Mouse (Mus musculus): ENCODE results near the gene Olfr1392. TPM values are rescaled to one million over a fixed set of nuclear protein-coding genes. Genes with fewer than 3 reads are reported as not detected.
"Not testable (repeated sequence)": the region's sequence is repeated elsewhere in the genome, so short reads cannot be mapped to it uniquely, and the experiment has no call there.

Olfr1392 gene
- 0.10 and 0.11 TPM in 2 replicates for polyA plus RNA-seq (2015; fragmentation: Nextera tagmentation; extraction: Ambion mirVana)

DNA sequence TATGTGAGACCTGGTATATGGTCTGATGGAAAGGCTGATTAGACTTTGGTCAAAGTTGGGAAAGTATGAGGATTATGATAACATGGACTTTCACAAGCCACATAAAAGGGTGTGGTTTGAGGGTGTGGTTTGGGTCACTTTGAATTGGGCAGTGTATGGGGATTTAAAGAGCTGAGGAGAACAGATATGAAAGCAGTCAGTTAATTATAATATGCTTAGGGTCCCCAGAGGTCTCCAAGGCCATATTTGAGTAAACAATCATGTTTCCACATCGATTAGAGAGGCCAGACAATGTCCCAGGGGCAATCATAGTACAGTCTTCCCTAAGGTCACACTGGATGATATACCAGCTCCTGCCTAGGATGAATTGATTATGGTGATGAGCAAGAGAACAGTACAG, at the start of gene Olfr1392:
TSS of gene Olfr1392 (plus strand) at position 301 of the 400 bp plus-strand sequence.
- not testable (repeated sequence) for H3K4me2 ChIP-seq; H3K9ac ChIP-seq; H3K36me3 ChIP-seq; H3K4me1 ChIP-seq; H3K9me3 ChIP-seq; ATAC-seq (ENCODE audit: insufficient number of reproducible peaks, low FRiP score, low TSS enrichment, low read depth); H3K27me3 ChIP-seq; H3K27ac ChIP-seq; H3K4me3 ChIP-seq
- 36% methylated on average over 1 of the region's 1 CpGs for WGBS

DNA sequence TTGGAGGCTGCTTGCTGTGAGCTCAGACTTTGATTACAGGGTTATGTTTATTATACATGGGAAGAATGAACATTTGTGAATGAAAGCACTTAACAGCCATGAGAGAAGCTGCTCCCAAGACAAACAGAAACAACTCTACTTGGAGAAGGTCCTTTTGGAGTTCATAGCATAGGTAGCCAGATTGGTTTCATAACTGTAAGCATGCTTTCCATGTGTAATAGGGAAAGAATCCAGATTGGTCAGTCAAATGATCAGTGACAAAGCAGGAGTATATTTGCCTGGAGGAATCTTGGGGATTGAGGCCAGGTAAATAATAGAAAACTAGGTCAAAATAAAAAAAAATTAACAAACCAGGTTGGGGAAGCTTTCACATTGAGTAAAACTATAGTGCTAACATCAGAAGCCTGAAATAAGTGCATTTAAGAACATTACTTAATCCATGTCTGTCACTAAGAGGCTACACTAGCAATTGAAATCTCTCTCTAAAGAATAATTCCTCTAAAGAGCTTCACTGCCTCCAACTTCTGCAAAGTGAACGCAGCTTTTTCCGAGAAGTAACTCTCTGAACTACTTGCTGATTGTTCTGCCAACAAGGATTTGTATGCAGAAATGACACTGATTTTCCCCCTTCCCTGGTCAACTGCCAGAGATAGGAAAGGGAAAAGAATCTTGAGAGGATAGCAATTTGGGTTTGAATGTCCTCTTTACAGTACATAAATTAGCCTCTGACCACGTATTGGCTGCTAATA, 49.4 kb upstream of the Olfr1392 start:
- 65% methylated on average over 3 of the region's 3 CpGs for WGBS
- Histone ChIP-seq H3K9me3 (no peaks in the 10 kb centered on the region), H3K27ac (no peak overlapping the region), H3K4me2 (no peak overlapping the region), H3K36me3 (no peaks in the 10 kb centered on the region), H3K27me3 (no peaks in the 10 kb centered on the region), H3K4me1 (no peaks in the 10 kb centered on the region), H3K4me3 (no peak overlapping the region), H3K9ac (no peak overlapping the region)
- ATAC-seq (ENCODE audit: insufficient number of reproducible peaks, low FRiP score, low TSS enrichment, low read depth): no peak

- H3K36me3 ChIP-seq: no peaks in the 10 kb centered on the region
- no peak overlapping the region for H3K27ac ChIP-seq
- H3K9me3 ChIP-seq: no peaks in the 10 kb centered on the region
- no peak overlapping the region for H3K4me3 ChIP-seq
- no peaks in the 10 kb centered on the region for H3K4me1 ChIP-seq
- 55% methylated on average over 1 of the region's 1 CpGs for WGBS
- ATAC-seq (ENCODE audit: insufficient number of reproducible peaks, low FRiP score, low TSS enrichment, low read depth): no peak
- H3K9ac ChIP-seq: no peak overlapping the region
- no peak overlapping the region for H3K4me2 ChIP-seq
- H3K27me3 ChIP-seq: no peaks in the 10 kb centered on the region
Measured at GRCm38 (mm10) chr11:49236891-49237290, 48.2 kb upstream of the Olfr1392 start.

GRCm38 (mm10) chr11:49237532-49237931, 47.5 kb upstream of the Olfr1392 start:
- WGBS: 58% methylated on average over 2 of the region's 2 CpGs
- no peak overlapping the region for H3K9ac ChIP-seq
- no peaks in the 10 kb centered on the region for H3K27me3 ChIP-seq
- no peak for ATAC-seq (ENCODE audit: insufficient number of reproducible peaks, low FRiP score, low TSS enrichment, low read depth)
- no peaks in the 10 kb centered on the region for H3K4me1 ChIP-seq
- no peaks in the 10 kb centered on the region for H3K9me3 ChIP-seq
- H3K4me3 ChIP-seq: no peak overlapping the region
- no peaks in the 10 kb centered on the region for H3K36me3 ChIP-seq
- H3K27ac ChIP-seq: no peak overlapping the region
- H3K4me2 ChIP-seq: no peak overlapping the region

DNA sequence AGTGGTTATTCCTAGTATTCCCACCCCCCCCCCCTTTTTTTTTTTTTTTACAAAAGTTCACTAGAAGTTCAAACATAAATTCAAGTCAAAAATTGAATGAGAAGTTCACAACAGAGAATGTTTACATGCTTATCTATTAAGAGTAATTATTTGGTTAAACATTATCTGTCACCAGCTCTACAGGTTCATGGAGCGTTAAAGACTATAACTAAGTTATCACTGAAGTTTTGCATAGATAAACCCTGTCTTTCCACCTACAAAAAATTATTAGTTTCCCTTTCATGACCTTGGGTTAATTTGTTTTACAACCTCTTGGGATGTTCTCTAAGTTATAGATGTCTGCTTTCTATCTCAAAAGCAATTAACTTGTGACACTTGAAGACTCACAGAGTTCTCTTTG, 44.8 kb upstream of the Olfr1392 start:
- no peak overlapping the region for H3K4me2 ChIP-seq
- no peak overlapping the region for H3K9ac ChIP-seq
- no peaks in the 10 kb centered on the region for H3K9me3 ChIP-seq
- no peaks in the 10 kb centered on the region for H3K36me3 ChIP-seq
- peaks cover 14% of the 10 kb centered on the region for H3K4me1 ChIP-seq
- no peaks in the 10 kb centered on the region for H3K27me3 ChIP-seq
- ATAC-seq (ENCODE audit: insufficient number of reproducible peaks, low FRiP score, low TSS enrichment, low read depth): no peak
- no peak overlapping the region for H3K4me3 ChIP-seq
- no peak overlapping the region for H3K27ac ChIP-seq
- 81% methylated on average over 1 of the region's 1 CpGs for WGBS

- peaks cover 19% of the 10 kb centered on the region for H3K4me1 ChIP-seq
- H3K4me2 ChIP-seq: no peak overlapping the region
- no peak for ATAC-seq (ENCODE audit: insufficient number of reproducible peaks, low FRiP score, low TSS enrichment, low read depth)
- no peaks in the 10 kb centered on the region for H3K27me3 ChIP-seq
- no peak overlapping the region for H3K27ac ChIP-seq
- 80% methylated on average over 4 of the region's 4 CpGs for WGBS
- H3K4me3 ChIP-seq: no peak overlapping the region
- H3K36me3 ChIP-seq: no peaks in the 10 kb centered on the region
- H3K9ac ChIP-seq: no peak overlapping the region
- no peaks in the 10 kb centered on the region for H3K9me3 ChIP-seq
Measured at GRCm38 (mm10) chr11:49240874-49241273, 44.2 kb upstream of the Olfr1392 start.

- WGBS: 30% methylated on average over 1 of the region's 1 CpGs
- no peaks in the 10 kb centered on the region for H3K36me3 ChIP-seq
- H3K9ac ChIP-seq: no peak overlapping the region
- no peak overlapping the region for H3K27ac ChIP-seq
- peaks cover 23% of the 10 kb centered on the region for H3K4me1 ChIP-seq
- no peaks in the 10 kb centered on the region for H3K9me3 ChIP-seq
- no peak overlapping the region for H3K4me2 ChIP-seq
- H3K27me3 ChIP-seq: no peaks in the 10 kb centered on the region
- H3K4me3 ChIP-seq: no peak overlapping the region
- no peak for ATAC-seq (ENCODE audit: insufficient number of reproducible peaks, low FRiP score, low TSS enrichment, low read depth)
Measured at GRCm38 (mm10) chr11:49241471-49241870, 43.6 kb upstream of the Olfr1392 start.

DNA sequence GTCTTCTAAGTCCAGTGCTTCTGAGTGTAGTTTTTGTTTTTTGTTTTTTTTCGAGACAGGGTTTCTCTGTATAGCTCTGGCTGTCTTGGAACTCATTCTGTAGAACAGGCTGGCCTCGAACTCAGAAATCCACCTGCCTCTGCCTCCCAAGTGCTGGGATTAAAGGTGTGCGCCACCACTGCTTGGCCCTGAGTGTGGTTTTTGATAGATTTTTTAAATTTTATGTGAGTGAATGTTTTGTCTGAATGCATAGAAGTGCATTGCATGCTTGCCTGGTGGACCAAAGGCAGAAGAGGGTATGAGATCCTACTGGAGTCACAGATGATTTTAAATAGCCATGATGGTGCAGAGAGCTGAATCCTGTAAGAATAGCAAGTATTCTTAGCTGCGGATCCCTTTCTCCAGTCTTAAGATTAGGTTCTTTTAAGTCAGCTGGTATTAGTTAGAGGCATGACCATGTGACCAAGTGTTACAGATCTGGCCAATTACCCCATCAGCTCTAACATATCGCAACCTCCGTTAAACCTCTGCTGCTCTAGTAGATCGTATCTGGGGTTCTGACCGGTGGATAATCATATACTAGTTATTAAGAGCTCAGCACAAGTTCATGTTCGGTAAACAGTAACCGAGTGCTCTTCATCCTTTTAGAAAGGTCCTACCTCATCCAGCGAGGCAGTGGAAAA, 42.0 kb upstream of the Olfr1392 start:
- Histone ChIP-seq H3K9me3 (no peaks in the 10 kb centered on the region), H3K27me3 (no peaks in the 10 kb centered on the region), H3K9ac (peak overlapping the region; percentile 35; the same call in 1 of the 2 replicates), H3K36me3 (no peaks in the 10 kb centered on the region), H3K4me1 (peaks cover 32% of the 10 kb centered on the region), H3K27ac (peak overlapping the region; percentile 96), H3K4me2 (peak overlapping the region; percentile 67), H3K4me3 (peak overlapping the region; percentile 58)
- WGBS: 17% methylated on average over 11 of the region's 11 CpGs
- ATAC-seq (ENCODE audit: insufficient number of reproducible peaks, low FRiP score, low TSS enrichment, low read depth): no peak

GRCm38 (mm10) chr11:49243727-49244594, 41.1 kb upstream of the Olfr1392 start, which contains the start of gene Mgat1:
Mgat1 (plus strand) TSS chr11:49244191.
- H3K9ac ChIP-seq: peak within 1 kb of the TSS; percentile 62
- peak; percentile 97 for ATAC-seq (ENCODE audit: insufficient number of reproducible peaks, low FRiP score, low TSS enrichment, low read depth)
- H3K9me3 ChIP-seq: no peaks in the 10 kb centered on the region
- peaks cover 36% of the 10 kb centered on the region for H3K4me1 ChIP-seq
- peak within 1 kb of the TSS; percentile 96 for H3K27ac ChIP-seq
- peak within 1 kb of the TSS; percentile 58 for H3K4me3 ChIP-seq
- WGBS: under 1% methylated on average over 58 of the region's 60 CpGs
- no peaks in the 10 kb centered on the region for H3K36me3 ChIP-seq
- H3K27me3 ChIP-seq: no peaks in the 10 kb centered on the region
- peak within 1 kb of the TSS; percentile 67 for H3K4me2 ChIP-seq

DNA sequence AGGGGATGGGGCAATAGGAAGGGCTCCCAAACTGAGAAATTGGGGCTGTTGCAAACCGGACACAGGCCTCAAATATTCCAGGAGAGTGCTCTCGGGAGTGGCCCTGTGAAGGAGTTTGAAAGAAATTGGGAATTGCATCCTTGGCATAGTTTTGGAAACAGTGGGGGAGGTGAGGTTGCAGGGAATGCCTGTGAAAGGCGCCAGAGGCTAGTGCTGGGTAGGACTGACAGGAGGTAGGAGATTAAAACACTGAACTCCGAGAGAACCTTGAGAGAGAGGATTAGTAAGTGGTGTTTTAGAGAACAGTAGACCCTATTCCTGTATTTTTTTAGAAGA, 40.5 kb upstream of the Olfr1392 start:
- ATAC-seq (ENCODE audit: insufficient number of reproducible peaks, low FRiP score, low TSS enrichment, low read depth): no peak
- H3K27me3 ChIP-seq: no peaks in the 10 kb centered on the region
- peak overlapping the region; percentile 58 for H3K4me3 ChIP-seq
- H3K27ac ChIP-seq: peak overlapping the region; percentile 96
- no peaks in the 10 kb centered on the region for H3K36me3 ChIP-seq
- H3K4me1 ChIP-seq: peaks cover 41% of the 10 kb centered on the region
- no peaks in the 10 kb centered on the region for H3K9me3 ChIP-seq
- 0 out of 2 replicates have a peak overlapping the region, but pooled peaks have one; percentile 7 for H3K9ac ChIP-seq
- H3K4me2 ChIP-seq: peak overlapping the region; percentile 67
- WGBS: 1% methylated on average over 4 of the region's 4 CpGs

- Histone ChIP-seq H3K9ac (no peak overlapping the region), H3K9me3 (no peaks in the 10 kb centered on the region), H3K27ac (peak overlapping the region; percentile 96), H3K4me1 (peaks cover 47% of the 10 kb centered on the region), H3K36me3 (no peaks in the 10 kb centered on the region), H3K27me3 (no peaks in the 10 kb centered on the region), H3K4me2 (peak overlapping the region; percentile 67), H3K4me3 (peak overlapping the region; percentile 58)
- WGBS: 11% methylated on average over 7 of the region's 7 CpGs
- no peak for ATAC-seq (ENCODE audit: insufficient number of reproducible peaks, low FRiP score, low TSS enrichment, low read depth)
Measured at GRCm38 (mm10) chr11:49245176-49245575, 39.9 kb upstream of the Olfr1392 start.
